Mouse (Mus musculus): Measurements from ENCODE around the gene Olfr814. TPM values are rescaled to one million over a fixed set of nuclear protein-coding genes. Genes with fewer than 3 reads are reported as not detected.
"Not testable (repeated sequence)": the region's sequence is repeated elsewhere in the genome, so short reads cannot be mapped to it uniquely, and the experiment has no call there.

The Olfr814 gene
- not detected in 2 replicates for polyA plus RNA-seq (2011; ENCODE audit: insufficient read depth, insufficient read length, low replicate concordance, missing spikeins)

- H3K27ac ChIP-seq (ENCODE audit: control insufficient read depth, insufficient read depth, low read depth, low read length, poor library complexity); H3K4me1 ChIP-seq (ENCODE audit: control insufficient read depth, insufficient read depth, low read length); H3K4me3 ChIP-seq (replicated peaks; ENCODE audit: control insufficient read depth, low read depth, low read length): not testable (repeated sequence)
- 50% methylated on average over 1 of the region's 1 CpGs for WGBS
Measured at GRCm38 (mm10) chr10:129879751-129880150, at the start of gene Olfr814. Gene Olfr814, minus strand, starts transcription at chr10:129879851.

DNA sequence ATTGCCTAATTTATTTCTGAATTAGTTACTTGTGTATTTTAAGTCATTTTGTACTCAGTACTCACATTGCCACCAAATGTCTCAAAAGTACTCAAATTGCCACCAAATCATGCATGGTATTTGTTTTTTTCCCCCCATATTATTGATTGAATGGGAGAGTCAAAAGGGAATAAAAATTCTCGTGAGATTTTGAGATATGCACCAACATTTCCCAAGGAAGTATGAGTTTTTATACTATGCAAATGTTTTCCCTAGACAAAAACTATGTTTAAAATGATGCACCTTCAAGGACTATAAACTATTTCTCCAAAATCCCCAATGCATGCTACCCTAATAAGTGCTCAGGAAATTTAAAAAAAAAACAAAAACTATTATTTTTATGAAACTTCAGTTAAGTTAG, 35.8 kb upstream of the Olfr814 start, which contains the start of gene Olfr816:
Olfr816 (minus strand) TSS at position 101 of the 400 bp plus-strand sequence.
- 58% methylated on average over 1 of the region's 1 CpGs for WGBS
- Histone ChIP-seq H3K27ac (ENCODE audit: control insufficient read depth, insufficient read depth, low read depth, low read length, poor library complexity) (no peak within 1 kb of the TSS), H3K4me1 (ENCODE audit: control insufficient read depth, insufficient read depth, low read length) (no peaks in the 10 kb centered on the region), H3K4me3 (replicated peaks; ENCODE audit: control insufficient read depth, low read depth, low read length) (no peak within 1 kb of the TSS)
- TF ChIP-seq CTCF (IDR thresholded peaks at IDR 0.05; ENCODE audit: control insufficient read depth, insufficient read depth, low read length) (no peak), POLR2A (IDR thresholded peaks at IDR 0.05; ENCODE audit: borderline replicate concordance, control insufficient read depth, low read depth, low read length) (no peak)

GRCm38 (mm10) chr10:129905767-129906166, 26.1 kb upstream of the Olfr814 start, which contains the start of gene Olfr815:
Gene Olfr815, minus strand, starts transcription at chr10:129905867.
- not testable (repeated sequence) for H3K4me1 ChIP-seq (ENCODE audit: control insufficient read depth, insufficient read depth, low read length); H3K27ac ChIP-seq (ENCODE audit: control insufficient read depth, insufficient read depth, low read depth, low read length, poor library complexity); H3K4me3 ChIP-seq (replicated peaks; ENCODE audit: control insufficient read depth, low read depth, low read length)
- WGBS, result 71% methylated on average over 1 of the region's 1 CpGs

- H3K4me1 ChIP-seq (ENCODE audit: control insufficient read depth, insufficient read depth, low read length), result no peaks in the 10 kb centered on the region
- no peak overlapping the region for H3K4me3 ChIP-seq (replicated peaks; ENCODE audit: control insufficient read depth, low read depth, low read length)
- no peak overlapping the region for H3K27ac ChIP-seq (ENCODE audit: control insufficient read depth, insufficient read depth, low read depth, low read length, poor library complexity)
- no peak for TF ChIP-seq POLR2A (IDR thresholded peaks at IDR 0.05; ENCODE audit: borderline replicate concordance, control insufficient read depth, low read depth, low read length)
- TF ChIP-seq CTCF (IDR thresholded peaks at IDR 0.05; ENCODE audit: control insufficient read depth, insufficient read depth, low read length), result no peak
- WGBS, result 79% methylated on average over 7 of the region's 7 CpGs
Measured at GRCm38 (mm10) chr10:129885934-129886333, 6.3 kb upstream of the Olfr814 start.

DNA sequence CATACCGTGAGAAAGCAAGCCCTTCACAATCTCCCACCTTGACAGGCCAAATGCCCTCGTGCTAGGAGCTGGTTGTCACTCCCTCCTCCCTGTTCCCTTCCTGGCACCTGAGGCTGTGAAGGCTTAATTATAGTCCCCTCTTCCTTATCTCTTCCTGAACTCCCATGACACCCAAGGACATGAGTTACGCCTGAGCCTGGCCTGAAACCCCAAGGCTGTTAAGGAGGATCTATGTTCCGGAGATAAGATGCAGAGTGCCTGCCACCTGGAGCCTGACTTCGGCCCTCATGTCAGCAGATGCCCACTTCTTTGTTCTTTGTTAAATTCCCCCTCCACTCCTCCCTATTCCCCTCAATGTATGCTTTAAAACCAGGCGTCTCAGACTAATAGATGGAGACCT, 5.8 kb upstream of the Olfr814 start:
- H3K27ac ChIP-seq (ENCODE audit: control insufficient read depth, insufficient read depth, low read depth, low read length, poor library complexity); H3K4me3 ChIP-seq (replicated peaks; ENCODE audit: control insufficient read depth, low read depth, low read length); H3K4me1 ChIP-seq (ENCODE audit: control insufficient read depth, insufficient read depth, low read length): not testable (repeated sequence)
- 63% methylated on average over 6 of the region's 6 CpGs for WGBS

- no peaks in the 10 kb centered on the region for H3K4me1 ChIP-seq (ENCODE audit: control insufficient read depth, insufficient read depth, low read length)
- H3K27ac ChIP-seq (ENCODE audit: control insufficient read depth, insufficient read depth, low read depth, low read length, poor library complexity), result no peak within 1 kb of the TSS
- TF ChIP-seq POLR2A (IDR thresholded peaks at IDR 0.05; ENCODE audit: borderline replicate concordance, control insufficient read depth, low read depth, low read length), result no peak
- no peak for TF ChIP-seq CTCF (IDR thresholded peaks at IDR 0.05; ENCODE audit: control insufficient read depth, insufficient read depth, low read length)
- no peak within 1 kb of the TSS for H3K4me3 ChIP-seq (replicated peaks; ENCODE audit: control insufficient read depth, low read depth, low read length)
Measured at GRCm38 (mm10) chr10:129855067-129855466, 24.6 kb downstream of the Olfr814 start, which contains the start of gene Olfr813. Gene Olfr813, plus strand, starts transcription at chr10:129855367.

DNA sequence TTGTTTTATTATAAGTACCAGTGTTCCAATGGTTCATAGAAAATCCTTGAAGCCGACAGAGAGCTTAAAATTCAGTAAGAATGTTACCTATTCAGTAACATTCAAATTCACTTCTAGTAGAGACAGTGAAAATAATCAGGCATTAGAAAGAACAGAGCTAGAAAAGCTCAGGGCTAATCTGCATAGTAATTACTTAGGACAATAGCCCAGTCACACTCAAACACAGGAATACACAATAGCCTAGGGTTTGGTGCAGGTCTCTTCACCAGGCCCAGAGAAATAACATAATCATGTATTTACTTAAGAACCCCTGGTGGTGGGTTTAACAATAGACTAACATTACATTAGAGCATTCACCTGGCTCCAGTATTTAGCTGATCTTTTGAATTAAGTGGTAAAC, 32.3 kb downstream of the Olfr814 start:
- Histone ChIP-seq H3K27ac (ENCODE audit: control insufficient read depth, insufficient read depth, low read depth, low read length, poor library complexity) (no peak overlapping the region), H3K4me3 (replicated peaks; ENCODE audit: control insufficient read depth, low read depth, low read length) (no peak overlapping the region), H3K4me1 (ENCODE audit: control insufficient read depth, insufficient read depth, low read length) (no peaks in the 10 kb centered on the region)
- 76% methylated on average over 1 of the region's 1 CpGs for WGBS
- TF ChIP-seq CTCF (IDR thresholded peaks at IDR 0.05; ENCODE audit: control insufficient read depth, insufficient read depth, low read length), result no peak
- TF ChIP-seq POLR2A (IDR thresholded peaks at IDR 0.05; ENCODE audit: borderline replicate concordance, control insufficient read depth, low read depth, low read length), result no peak

- no peak for TF ChIP-seq CTCF (IDR thresholded peaks at IDR 0.05; ENCODE audit: control insufficient read depth, insufficient read depth, low read length)
- no peak for TF ChIP-seq POLR2A (IDR thresholded peaks at IDR 0.05; ENCODE audit: borderline replicate concordance, control insufficient read depth, low read depth, low read length)
- WGBS, result 41% methylated on average over 1 of the region's 1 CpGs
Measured at GRCm38 (mm10) chr10:129845994-129846393, 33.7 kb downstream of the Olfr814 start, which contains the start of gene Olfr812. Gene Olfr812, minus strand, starts transcription at chr10:129846094.

More at GRCm38 (mm10) chr10:129845994-129846393, 33.7 kb downstream of the Olfr814 start, which contains the start of gene Olfr812:
- Histone ChIP-seq H3K27ac (ENCODE audit: control insufficient read depth, insufficient read depth, low read depth, low read length, poor library complexity) (no peak within 1 kb of the TSS), H3K4me3 (replicated peaks; ENCODE audit: control insufficient read depth, low read depth, low read length) (no peak within 1 kb of the TSS), H3K4me1 (ENCODE audit: control insufficient read depth, insufficient read depth, low read length) (no peaks in the 10 kb centered on the region)

Other genes starting within 250 kb of the Olfr814 start
- not detected in 2 replicates for gene Olfr799, start 242.4 kb downstream of the Olfr814 start, polyA plus RNA-seq (2011; ENCODE audit: insufficient read depth, insufficient read length, low replicate concordance, missing spikeins)
- not detected in 2 replicates for gene Olfr800, start 222.2 kb downstream of the Olfr814 start, polyA plus RNA-seq (2011; ENCODE audit: insufficient read depth, insufficient read length, low replicate concordance, missing spikeins)
- not detected in 2 replicates for gene Olfr801, start 206.0 kb downstream of the Olfr814 start, polyA plus RNA-seq (2011; ENCODE audit: insufficient read depth, insufficient read length, low replicate concordance, missing spikeins)
- not detected in 2 replicates for gene Olfr802, start 191.7 kb downstream of the Olfr814 start, polyA plus RNA-seq (2011; ENCODE audit: insufficient read depth, insufficient read length, low replicate concordance, missing spikeins)
- gene Olfr803, start 185.6 kb downstream of the Olfr814 start, polyA plus RNA-seq (2011; ENCODE audit: insufficient read depth, insufficient read length, low replicate concordance, missing spikeins), result not detected in 2 replicates
- gene Olfr804, start 176.6 kb downstream of the Olfr814 start, polyA plus RNA-seq (2011; ENCODE audit: insufficient read depth, insufficient read length, low replicate concordance, missing spikeins), result 0.35 TPM in 1 of 2 replicates, not detected in the other
- 0.61 TPM in 1 of 2 replicates, not detected in the other for gene Olfr805, start 150.5 kb downstream of the Olfr814 start, polyA plus RNA-seq (2011; ENCODE audit: insufficient read depth, insufficient read length, low replicate concordance, missing spikeins)
- gene Olfr806, start 137.9 kb downstream of the Olfr814 start, polyA plus RNA-seq (2011; ENCODE audit: insufficient read depth, insufficient read length, low replicate concordance, missing spikeins), result not detected in 2 replicates
- gene Olfr807, start 122.1 kb downstream of the Olfr814 start, polyA plus RNA-seq (2011; ENCODE audit: insufficient read depth, insufficient read length, low replicate concordance, missing spikeins), result not detected in 2 replicates
- not detected in 2 replicates for gene Olfr808, start 114.4 kb downstream of the Olfr814 start, polyA plus RNA-seq (2011; ENCODE audit: insufficient read depth, insufficient read length, low replicate concordance, missing spikeins)
- not detected in 2 replicates for gene Olfr809, start 105.2 kb downstream of the Olfr814 start, polyA plus RNA-seq (2011; ENCODE audit: insufficient read depth, insufficient read length, low replicate concordance, missing spikeins)
- not detected in 2 replicates for gene Olfr810, start 84.9 kb downstream of the Olfr814 start, polyA plus RNA-seq (2011; ENCODE audit: insufficient read depth, insufficient read length, low replicate concordance, missing spikeins)
- not detected in 2 replicates for gene Olfr811, start 75.5 kb downstream of the Olfr814 start, polyA plus RNA-seq (2011; ENCODE audit: insufficient read depth, insufficient read length, low replicate concordance, missing spikeins)
- not detected in 2 replicates for gene Olfr812, start 33.8 kb downstream of the Olfr814 start, polyA plus RNA-seq (2011; ENCODE audit: insufficient read depth, insufficient read length, low replicate concordance, missing spikeins)
- gene Olfr813, start 24.5 kb downstream of the Olfr814 start, polyA plus RNA-seq (2011; ENCODE audit: insufficient read depth, insufficient read length, low replicate concordance, missing spikeins), result not detected in 2 replicates
- gene Olfr815, start 26.0 kb upstream of the Olfr814 start, polyA plus RNA-seq (2011; ENCODE audit: insufficient read depth, insufficient read length, low replicate concordance, missing spikeins), result not detected in 2 replicates
- not detected in 2 replicates for gene Olfr816, start 35.7 kb upstream of the Olfr814 start, polyA plus RNA-seq (2011; ENCODE audit: insufficient read depth, insufficient read length, low replicate concordance, missing spikeins)
- not detected in 2 replicates for gene Olfr818, start 69.2 kb upstream of the Olfr814 start, polyA plus RNA-seq (2011; ENCODE audit: insufficient read depth, insufficient read length, low replicate concordance, missing spikeins)
- gene Olfr819, start 87.4 kb upstream of the Olfr814 start, polyA plus RNA-seq (2011; ENCODE audit: insufficient read depth, insufficient read length, low replicate concordance, missing spikeins), result not detected in 2 replicates
- not detected in 2 replicates for gene Olfr247, start 96.3 kb upstream of the Olfr814 start, polyA plus RNA-seq (2011; ENCODE audit: insufficient read depth, insufficient read length, low replicate concordance, missing spikeins)
- gene Gm10310, start 105.2 kb upstream of the Olfr814 start, polyA plus RNA-seq (2011; ENCODE audit: insufficient read depth, insufficient read length, low replicate concordance, missing spikeins), result 0.27 TPM in 1 of 2 replicates, not detected in the other
- gene Olfr820, start 132.8 kb upstream of the Olfr814 start, polyA plus RNA-seq (2011; ENCODE audit: insufficient read depth, insufficient read length, low replicate concordance, missing spikeins), result not detected in 2 replicates
- gene Olfr821, start 150.5 kb upstream of the Olfr814 start, polyA plus RNA-seq (2011; ENCODE audit: insufficient read depth, insufficient read length, low replicate concordance, missing spikeins), result not detected in 2 replicates
- gene Olfr822, start 191.4 kb upstream of the Olfr814 start, polyA plus RNA-seq (2011; ENCODE audit: insufficient read depth, insufficient read length, low replicate concordance, missing spikeins), result not detected in 2 replicates
- gene Olfr823, start 235.5 kb upstream of the Olfr814 start, polyA plus RNA-seq (2011; ENCODE audit: insufficient read depth, insufficient read length, low replicate concordance, missing spikeins), result not detected in 2 replicates